Mouse (Mus musculus) c-Kit-positive CD71-positive TER-119-negative erythroid progenitor cells, embryonic 14.5 days (primary cell): ENCODE measurements around the gene Cers5.
"Not testable (repeated sequence)": the region's sequence is repeated elsewhere in the genome, so short reads cannot be mapped to it uniquely, and the experiment has no call there.

Experiments
- DNase-seq: peaks from one replicate; pipeline ENCODE4 v3.0.0-alpha.2; 2013; ENCODE audit warnings: low read depth

Gene Cers5

DNA sequence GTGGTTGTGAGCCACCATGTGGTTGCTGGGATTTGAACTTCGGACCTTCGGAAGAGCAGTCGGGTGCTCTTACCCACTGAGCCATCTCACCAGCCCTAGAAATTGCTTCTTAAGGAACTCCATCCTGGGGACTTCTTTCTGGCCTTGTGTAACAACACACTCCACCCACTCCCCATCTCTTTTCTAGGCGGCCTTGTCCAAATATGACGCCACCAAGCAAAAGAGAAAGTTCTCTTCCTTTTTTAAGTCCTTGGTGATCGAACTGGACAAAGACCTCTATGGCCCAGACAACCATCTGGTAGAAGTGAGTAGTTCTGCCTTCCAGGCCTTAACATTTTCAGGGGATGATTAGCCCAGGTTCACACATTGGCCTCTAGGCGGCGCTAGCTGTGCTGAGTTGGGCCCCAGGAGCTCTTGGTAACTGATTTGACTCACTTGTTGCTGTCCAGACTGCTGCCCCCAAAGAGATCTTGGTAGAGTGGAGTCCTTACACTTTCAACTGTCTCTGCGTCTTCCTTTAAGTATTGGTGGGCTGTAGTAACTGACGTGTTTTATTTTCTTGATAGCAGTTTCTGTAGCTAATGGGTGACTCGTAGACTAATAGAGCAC, 67.1 kb downstream of the Cers5 start, which contains the start of gene Gm17349:
Gene Gm17349 (minus strand): TSS at position 51 of the 609 bp plus-strand sequence.
- DNase-seq, result peak; percentile 71

DNA sequence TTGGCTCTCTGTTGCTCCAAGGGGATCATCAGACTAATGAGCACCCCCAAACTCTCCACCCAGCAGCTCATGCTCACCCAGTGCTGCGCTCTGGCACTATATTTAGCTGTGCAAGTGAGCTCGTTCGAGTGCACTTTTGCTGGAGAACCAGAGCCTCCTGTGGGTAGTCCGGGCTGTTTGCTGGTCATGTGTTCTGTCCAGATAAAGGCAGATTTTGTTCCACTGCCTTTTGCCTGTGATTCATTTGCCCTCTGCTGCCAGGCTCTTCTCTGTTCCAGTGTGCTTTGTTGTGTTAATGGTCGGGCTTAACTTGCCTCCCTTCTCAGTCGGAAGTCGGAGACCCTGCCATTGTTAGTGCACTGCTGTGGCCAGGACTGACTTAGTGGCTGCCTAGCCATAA, 67.8 kb downstream of the Cers5 start:
- no peak for DNase-seq

DNA sequence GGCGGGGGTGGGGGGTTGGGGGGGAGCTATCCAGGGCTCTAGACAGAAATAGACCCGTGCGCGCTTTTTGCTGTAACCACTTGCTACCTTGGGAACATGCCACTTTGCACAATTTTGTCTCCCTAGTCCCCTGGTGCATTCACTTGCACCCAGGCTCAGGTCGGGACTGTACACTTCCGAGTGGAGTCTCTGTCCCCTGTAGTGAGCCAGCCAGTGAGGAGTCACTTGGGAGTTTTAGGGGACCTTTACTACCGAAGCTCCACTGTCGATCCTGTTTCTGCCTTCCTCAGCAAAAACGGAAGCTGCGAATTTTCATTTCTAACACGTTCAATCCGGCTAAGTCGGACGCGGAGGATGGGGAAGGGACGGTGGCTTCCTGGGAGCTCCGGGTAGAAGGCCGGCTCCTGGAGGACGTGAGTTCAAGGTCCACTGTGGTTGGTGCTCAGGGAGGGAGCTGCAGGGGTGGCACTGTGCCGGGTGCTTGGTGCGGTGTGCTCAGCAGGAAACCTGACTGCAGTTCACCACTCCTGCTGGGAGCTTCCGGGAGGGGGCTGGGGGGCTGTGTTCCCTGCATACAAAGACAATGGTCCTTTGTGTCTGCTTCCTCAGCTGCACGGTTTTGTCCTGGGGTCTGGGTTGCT, 68.5 kb downstream of the Cers5 start:
- DNase-seq, result no peak

- no peak for DNase-seq
These were observed 69.0 kb downstream of the Cers5 start for GRCm38 (mm10) chr15:99703676-99704040.

GRCm38 (mm10) chr15:99703104-99703503, 69.6 kb downstream of the Cers5 start:
- DNase-seq, result no peak

DNA sequence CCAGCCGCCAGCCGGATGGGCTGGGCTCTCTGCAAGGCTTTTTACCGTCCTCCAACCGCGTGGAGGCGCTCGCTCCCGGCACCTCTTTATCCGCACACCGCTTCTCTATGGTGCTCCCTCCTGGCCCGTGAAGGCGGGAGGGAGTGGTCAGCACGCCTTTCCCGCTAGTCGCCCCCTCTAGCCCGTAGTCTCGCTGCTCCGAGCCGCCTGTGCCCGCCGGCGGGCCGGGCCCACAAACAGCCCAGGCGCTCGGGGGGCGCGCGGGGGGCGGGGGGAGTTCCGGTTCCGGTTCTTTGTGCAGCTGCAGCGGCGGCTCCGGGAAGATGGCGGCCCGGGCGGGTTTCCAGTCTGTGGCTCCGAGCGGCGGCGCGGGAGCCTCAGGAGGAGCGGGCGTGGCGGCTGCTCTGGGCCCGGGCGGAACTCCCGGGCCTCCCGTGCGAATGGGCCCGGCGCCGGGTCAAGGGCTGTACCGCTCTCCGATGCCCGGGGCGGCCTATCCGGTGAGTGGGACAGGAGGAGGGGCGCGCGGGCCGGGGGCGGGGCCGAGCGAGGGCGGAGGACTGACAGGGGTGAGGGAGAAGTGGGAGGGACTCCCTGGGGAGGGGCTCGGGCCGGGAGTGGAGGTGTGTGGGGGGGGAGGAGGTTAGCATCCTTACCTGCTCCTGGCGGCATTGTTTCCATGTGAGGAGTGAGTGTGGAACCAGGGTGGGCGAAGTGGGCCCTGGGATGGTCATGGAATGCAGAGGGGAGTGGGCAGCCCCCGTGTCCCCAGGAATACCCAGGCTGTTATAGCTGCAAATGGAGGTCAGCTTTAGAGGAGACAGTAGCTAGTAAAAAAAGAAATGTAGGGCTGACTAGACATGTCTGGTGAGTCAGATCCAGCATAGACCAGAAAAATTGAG, 70.4 kb downstream of the Cers5 start, which contains the start of gene Smarcd1:
Gene Smarcd1 (plus strand): TSS at position 131 of the 902 bp plus-strand sequence.
- peak; percentile 81 for DNase-seq

GRCm38 (mm10) chr15:99701640-99701998, 71.1 kb downstream of the Cers5 start:
- not testable (repeated sequence) for DNase-seq

DNA sequence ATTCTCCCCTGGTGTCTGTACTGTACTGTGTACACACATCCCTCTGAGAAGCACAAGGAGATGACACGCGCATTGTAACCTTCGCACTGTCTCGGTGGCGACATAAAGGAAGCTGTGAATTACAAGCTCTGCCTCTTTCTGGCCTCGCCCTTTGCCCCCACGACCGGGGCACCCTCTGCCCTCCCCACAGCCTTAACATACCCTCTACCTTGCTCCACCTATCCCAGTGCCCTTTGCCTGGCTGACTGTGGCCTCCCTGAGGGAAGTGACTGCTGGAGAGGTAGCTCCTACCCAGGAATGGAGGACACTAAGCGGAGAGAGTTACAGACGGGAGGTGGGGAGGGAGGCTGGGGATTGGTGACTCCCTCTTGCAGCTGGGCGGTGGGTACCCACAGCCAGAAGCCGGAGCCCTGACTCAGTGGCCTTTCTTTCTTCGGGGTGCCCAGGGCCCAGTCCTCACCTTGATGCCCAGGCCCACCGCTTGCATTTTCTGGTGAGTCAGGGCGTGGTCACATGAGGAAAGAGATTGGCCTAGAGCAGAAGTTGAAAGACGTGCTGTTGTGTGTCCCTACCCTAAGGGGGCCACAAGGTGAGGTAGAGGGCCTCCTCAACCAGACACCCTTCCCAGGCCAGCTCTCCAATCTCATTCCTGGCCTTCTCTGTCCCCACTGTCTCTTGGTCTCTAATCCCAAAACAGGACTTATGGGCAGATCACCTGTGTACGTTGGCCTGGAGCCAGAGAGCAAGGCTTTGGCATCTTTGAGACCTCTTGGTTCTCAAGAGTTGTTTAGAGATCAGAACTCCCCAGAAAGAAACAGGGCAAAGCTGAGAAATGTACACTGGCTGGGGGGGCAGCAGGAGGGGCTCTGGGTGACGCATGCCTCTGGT, 72.2 kb downstream of the Cers5 start:
- DNase-seq, result no peak

GRCm38 (mm10) chr15:99699715-99700114, 73.0 kb downstream of the Cers5 start:
- DNase-seq, result no peak

GRCm38 (mm10) chr15:99698533-99699085, 74.1 kb downstream of the Cers5 start:
- DNase-seq, result no peak

- no peak for DNase-seq
These were observed 75.4 kb downstream of the Cers5 start for GRCm38 (mm10) chr15:99697309-99697708.

- no peak for DNase-seq
These were observed 80.7 kb downstream of the Cers5 start for GRCm38 (mm10) chr15:99691976-99692375.

DNA sequence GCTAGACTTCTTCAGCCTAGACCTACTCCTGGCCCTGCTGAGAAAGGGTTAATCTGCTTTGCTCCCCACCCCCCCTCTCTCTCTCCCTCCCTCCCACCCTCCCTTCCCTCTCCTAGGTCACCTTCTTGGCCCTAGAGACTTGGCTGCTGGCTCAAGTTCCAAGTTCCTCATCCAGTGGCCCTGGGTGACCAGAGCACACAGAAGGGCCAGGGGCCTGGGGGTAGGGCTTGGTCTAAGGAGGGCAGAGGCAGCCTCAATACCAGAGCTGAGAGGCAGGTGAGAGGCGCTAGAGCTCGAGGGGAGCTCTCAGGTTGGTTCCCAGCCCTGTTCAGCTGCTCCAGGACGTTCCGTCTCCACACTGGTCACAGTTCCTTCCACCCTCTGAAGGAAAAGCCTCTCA, 81.8 kb downstream of the Cers5 start:
- DNase-seq, result no peak

GRCm38 (mm10) chr15:99688712-99689111, 84.0 kb downstream of the Cers5 start:
- no peak for DNase-seq
